Mouse (Mus musculus): Measurements from ENCODE around the gene Gm4131. TPM values are rescaled to one million over a fixed set of nuclear protein-coding genes. Genes with fewer than 3 reads are reported as not detected.

Gm4131 gene
- polyA plus RNA-seq, 1 experiment from 2014 or later: not detected

- ATAC-seq: no peak
- no peak overlapping the region for H3K4me3 ChIP-seq (ENCODE audit: low read length)
- no peaks in the 10 kb centered on the region for H3K36me3 ChIP-seq (ENCODE audit: control insufficient read depth, insufficient read depth, low read length)
- H3K27ac ChIP-seq (ENCODE audit: low read length): no peak overlapping the region
- no peaks in the 10 kb centered on the region for H3K27me3 ChIP-seq (replicated peaks; ENCODE audit: control insufficient read depth, insufficient read depth, low read length)
- no peak overlapping the region for H3K4me2 ChIP-seq (ENCODE audit: low read depth, low read length)
- no peaks in the 10 kb centered on the region for H3K4me1 ChIP-seq (ENCODE audit: control insufficient read depth, insufficient read depth, low read length)
- H3K9me3 ChIP-seq (ENCODE audit: control insufficient read depth, low read length): no peaks in the 10 kb centered on the region
- no peak overlapping the region for H3K9ac ChIP-seq (ENCODE audit: low read depth, low read length)
Measured at GRCm38 (mm10) chr14:62440036-62440435, 126.7 kb downstream of the Gm4131 start.

GRCm38 (mm10) chr14:62438236-62438635, 128.5 kb downstream of the Gm4131 start:
- WGBS: 82% methylated on average over 4 of the region's 4 CpGs
- Histone ChIP-seq H3K9me3 (ENCODE audit: control insufficient read depth, low read length) (no peaks in the 10 kb centered on the region), H3K4me1 (ENCODE audit: control insufficient read depth, insufficient read depth, low read length) (no peaks in the 10 kb centered on the region), H3K36me3 (ENCODE audit: control insufficient read depth, insufficient read depth, low read length) (no peaks in the 10 kb centered on the region), H3K27ac (ENCODE audit: low read length) (no peak overlapping the region), H3K9ac (ENCODE audit: low read depth, low read length) (no peak overlapping the region), H3K4me2 (ENCODE audit: low read depth, low read length) (no peak overlapping the region), H3K27me3 (replicated peaks; ENCODE audit: control insufficient read depth, insufficient read depth, low read length) (no peaks in the 10 kb centered on the region), H3K4me3 (ENCODE audit: low read length) (no peak overlapping the region)
- ATAC-seq: no peak

- H3K4me2 ChIP-seq (ENCODE audit: low read depth, low read length): no peak overlapping the region
- no peak overlapping the region for H3K27ac ChIP-seq (ENCODE audit: low read length)
- no peak overlapping the region for H3K4me3 ChIP-seq (ENCODE audit: low read length)
- H3K9me3 ChIP-seq (ENCODE audit: control insufficient read depth, low read length): no peaks in the 10 kb centered on the region
- H3K27me3 ChIP-seq (replicated peaks; ENCODE audit: control insufficient read depth, insufficient read depth, low read length): no peaks in the 10 kb centered on the region
- 87% methylated on average over 2 of the region's 2 CpGs for WGBS
- H3K4me1 ChIP-seq (ENCODE audit: control insufficient read depth, insufficient read depth, low read length): no peaks in the 10 kb centered on the region
- ATAC-seq: no peak
- H3K9ac ChIP-seq (ENCODE audit: low read depth, low read length): no peak overlapping the region
- H3K36me3 ChIP-seq (ENCODE audit: control insufficient read depth, insufficient read depth, low read length): no peaks in the 10 kb centered on the region
Measured at GRCm38 (mm10) chr14:62437806-62438205, 128.9 kb downstream of the Gm4131 start.

GRCm38 (mm10) chr14:62425277-62425691, 141.4 kb downstream of the Gm4131 start:
- ATAC-seq: no peak
- no peak overlapping the region for H3K4me2 ChIP-seq (ENCODE audit: low read depth, low read length)
- WGBS: 59% methylated on average over 2 of the region's 2 CpGs

GRCm38 (mm10) chr14:62422265-62422664, 144.5 kb downstream of the Gm4131 start:
- Histone ChIP-seq H3K9me3 (ENCODE audit: control insufficient read depth, low read length) (no peaks in the 10 kb centered on the region), H3K27ac (ENCODE audit: low read length) (no peak overlapping the region), H3K9ac (ENCODE audit: low read depth, low read length) (no peak overlapping the region), H3K27me3 (replicated peaks; ENCODE audit: control insufficient read depth, insufficient read depth, low read length) (no peaks in the 10 kb centered on the region), H3K4me2 (ENCODE audit: low read depth, low read length) (no peak overlapping the region), H3K36me3 (ENCODE audit: control insufficient read depth, insufficient read depth, low read length) (no peaks in the 10 kb centered on the region), H3K4me1 (ENCODE audit: control insufficient read depth, insufficient read depth, low read length) (no peaks in the 10 kb centered on the region), H3K4me3 (ENCODE audit: low read length) (no peak overlapping the region)
- 71% methylated on average over 4 of the region's 4 CpGs for WGBS
- no peak for ATAC-seq

More at GRCm38 (mm10) chr14:62425277-62425691, 141.4 kb downstream of the Gm4131 start:
- no peaks in the 10 kb centered on the region for H3K36me3 ChIP-seq (ENCODE audit: control insufficient read depth, insufficient read depth, low read length)
- no peak overlapping the region for H3K27ac ChIP-seq (ENCODE audit: low read length)
- no peaks in the 10 kb centered on the region for H3K9me3 ChIP-seq (ENCODE audit: control insufficient read depth, low read length)
- no peaks in the 10 kb centered on the region for H3K4me1 ChIP-seq (ENCODE audit: control insufficient read depth, insufficient read depth, low read length)
- H3K27me3 ChIP-seq (replicated peaks; ENCODE audit: control insufficient read depth, insufficient read depth, low read length): no peaks in the 10 kb centered on the region
- no peak overlapping the region for H3K9ac ChIP-seq (ENCODE audit: low read depth, low read length)
- H3K4me3 ChIP-seq (ENCODE audit: low read length): no peak overlapping the region

- no peak for ATAC-seq
- 80% methylated on average over 3 of the region's 3 CpGs for WGBS
- H3K9me3 ChIP-seq (ENCODE audit: control insufficient read depth, low read length): no peaks in the 10 kb centered on the region
Measured at GRCm38 (mm10) chr14:62417501-62417900, 149.2 kb downstream of the Gm4131 start.

GRCm38 (mm10) chr14:62416742-62417134, 150.0 kb downstream of the Gm4131 start:
- WGBS: 56% methylated on average over 1 of the region's 1 CpGs
- Histone ChIP-seq H3K4me2 (ENCODE audit: low read depth, low read length) (no peak overlapping the region), H3K9me3 (ENCODE audit: control insufficient read depth, low read length) (no peaks in the 10 kb centered on the region), H3K4me1 (ENCODE audit: control insufficient read depth, insufficient read depth, low read length) (no peaks in the 10 kb centered on the region), H3K27me3 (replicated peaks; ENCODE audit: control insufficient read depth, insufficient read depth, low read length) (no peaks in the 10 kb centered on the region), H3K36me3 (ENCODE audit: control insufficient read depth, insufficient read depth, low read length) (no peaks in the 10 kb centered on the region), H3K4me3 (ENCODE audit: low read length) (no peak overlapping the region), H3K27ac (ENCODE audit: low read length) (no peak overlapping the region), H3K9ac (ENCODE audit: low read depth, low read length) (no peak overlapping the region)
- no peak for ATAC-seq

More at GRCm38 (mm10) chr14:62417501-62417900, 149.2 kb downstream of the Gm4131 start:
- Histone ChIP-seq H3K4me1 (ENCODE audit: control insufficient read depth, insufficient read depth, low read length) (no peaks in the 10 kb centered on the region), H3K27ac (ENCODE audit: low read length) (no peak overlapping the region), H3K27me3 (replicated peaks; ENCODE audit: control insufficient read depth, insufficient read depth, low read length) (no peaks in the 10 kb centered on the region), H3K4me3 (ENCODE audit: low read length) (no peak overlapping the region), H3K9ac (ENCODE audit: low read depth, low read length) (no peak overlapping the region), H3K36me3 (ENCODE audit: control insufficient read depth, insufficient read depth, low read length) (no peaks in the 10 kb centered on the region), H3K4me2 (ENCODE audit: low read depth, low read length) (no peak overlapping the region)

GRCm38 (mm10) chr14:62416007-62416741, 150.5 kb downstream of the Gm4131 start:
- Histone ChIP-seq H3K27ac (ENCODE audit: low read length) (no peak overlapping the region), H3K9me3 (ENCODE audit: control insufficient read depth, low read length) (no peaks in the 10 kb centered on the region), H3K4me3 (ENCODE audit: low read length) (no peak overlapping the region), H3K4me1 (ENCODE audit: control insufficient read depth, insufficient read depth, low read length) (no peaks in the 10 kb centered on the region), H3K9ac (ENCODE audit: low read depth, low read length) (no peak overlapping the region), H3K36me3 (ENCODE audit: control insufficient read depth, insufficient read depth, low read length) (no peaks in the 10 kb centered on the region), H3K27me3 (replicated peaks; ENCODE audit: control insufficient read depth, insufficient read depth, low read length) (no peaks in the 10 kb centered on the region), H3K4me2 (ENCODE audit: low read depth, low read length) (no peak overlapping the region)
- no peak for ATAC-seq
- 66% methylated on average over 7 of the region's 7 CpGs for WGBS
